Mouse (Mus musculus) common myeloid progenitor, adult 5-6 weeks (primary cell): ENCODE measurements around the gene Psma7. TPM values are rescaled to one million over a fixed set of nuclear protein-coding genes. Genes with fewer than 3 reads are reported as not detected.
A peak's percentile ranks its signal among the peaks of the same experiment; 100 is the strongest.

ENCODE experiments used
- ATAC-seq: replicated peaks from 2 replicates; pipeline ENCODE4 v1.8.0; 2016; ENCODE audit warnings: low read depth, mild to moderate bottlenecking, moderate TSS enrichment, inconsistent platforms; ENCODE audit not compliant: poor library complexity, severe bottlenecking
- total RNA-seq: library from RNA; stranded (forward); fragments of 200-1000, 187-1606 nt; gene quantifications from 2 replicates; pipeline ENCODE4 v1.2.3, GENCODE M21; 2017

The Psma7 gene
- total RNA-seq, 1 experiment from 2014 or later, result 380 TPM

DNA sequence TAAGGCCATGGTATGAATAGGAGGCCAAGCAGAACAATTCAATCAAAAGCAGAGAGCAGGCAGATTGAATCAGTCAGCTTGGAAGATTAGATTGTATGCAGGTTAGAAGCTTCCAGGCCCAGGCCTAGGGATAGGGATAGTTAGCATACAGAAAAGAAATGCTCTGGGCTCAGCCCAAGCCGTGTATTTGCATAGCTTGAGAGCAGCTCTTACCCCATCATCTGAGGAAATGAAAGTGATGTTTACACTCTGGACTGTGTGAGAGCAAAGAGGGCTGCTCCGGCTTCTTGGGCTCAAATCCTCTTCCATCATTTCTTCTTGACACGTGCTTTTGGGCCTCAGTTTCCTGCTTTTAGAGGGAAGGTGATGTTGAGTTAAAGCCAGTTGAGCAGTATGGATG, 5.3 kb upstream of the Psma7 start:
- ATAC-seq, result no peak

DNA sequence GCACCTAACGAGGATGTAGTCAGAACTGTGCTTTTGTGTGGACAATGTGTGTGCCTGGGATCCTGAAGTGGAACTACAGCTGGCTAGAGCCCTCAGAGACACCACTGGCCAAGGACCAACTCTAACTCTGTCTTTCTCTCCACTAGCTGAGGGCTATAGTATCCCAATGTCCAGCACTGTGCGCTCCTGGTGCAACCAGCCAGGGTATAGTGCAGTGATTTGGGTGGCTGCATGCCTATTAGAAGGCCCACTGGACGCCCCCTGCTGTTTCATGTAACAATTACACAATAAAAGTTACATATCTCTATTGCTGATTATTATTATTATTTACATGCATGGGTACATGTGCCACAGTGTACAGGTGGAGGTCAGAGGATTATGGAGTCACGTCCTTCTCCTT, 3.0 kb upstream of the Psma7 start:
- ATAC-seq, result peak; percentile 30; the same call in 1 of the 2 replicates

DNA sequence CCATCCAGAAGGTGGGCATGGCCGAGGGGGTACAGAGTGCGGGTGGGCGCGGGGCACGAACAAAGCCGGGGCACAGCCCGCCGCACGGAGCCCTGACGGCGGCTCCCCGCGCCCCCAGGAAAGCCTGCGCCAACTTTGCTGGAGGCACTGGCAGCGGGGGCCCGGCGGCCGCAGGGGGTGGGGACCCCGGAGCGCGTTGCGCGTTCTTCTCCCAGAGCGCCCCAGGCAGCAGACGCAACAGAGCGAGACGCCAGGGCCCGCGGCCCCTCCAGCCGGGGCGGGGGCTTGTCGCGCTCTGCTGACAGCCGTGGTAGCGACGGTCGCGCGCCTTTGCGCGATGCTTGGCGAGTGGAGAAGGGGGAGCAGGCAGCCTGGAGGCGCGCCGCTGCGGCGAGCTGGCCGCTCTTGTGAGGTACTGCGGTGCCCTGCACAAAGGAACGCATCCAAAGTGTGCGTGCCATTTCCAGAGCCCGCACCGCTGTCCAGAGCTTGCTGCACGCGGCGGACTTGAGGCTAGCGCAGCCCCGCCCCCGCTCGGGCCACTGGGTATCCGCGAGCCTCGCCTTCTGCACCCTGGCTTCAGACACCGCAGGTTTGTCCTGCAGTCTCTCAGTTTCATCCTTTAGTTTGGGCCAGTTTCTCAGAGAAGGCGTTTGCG, 754 bp upstream of the Psma7 start:
- peak; percentile 7; the same call in 1 of the 2 replicates for ATAC-seq

DNA sequence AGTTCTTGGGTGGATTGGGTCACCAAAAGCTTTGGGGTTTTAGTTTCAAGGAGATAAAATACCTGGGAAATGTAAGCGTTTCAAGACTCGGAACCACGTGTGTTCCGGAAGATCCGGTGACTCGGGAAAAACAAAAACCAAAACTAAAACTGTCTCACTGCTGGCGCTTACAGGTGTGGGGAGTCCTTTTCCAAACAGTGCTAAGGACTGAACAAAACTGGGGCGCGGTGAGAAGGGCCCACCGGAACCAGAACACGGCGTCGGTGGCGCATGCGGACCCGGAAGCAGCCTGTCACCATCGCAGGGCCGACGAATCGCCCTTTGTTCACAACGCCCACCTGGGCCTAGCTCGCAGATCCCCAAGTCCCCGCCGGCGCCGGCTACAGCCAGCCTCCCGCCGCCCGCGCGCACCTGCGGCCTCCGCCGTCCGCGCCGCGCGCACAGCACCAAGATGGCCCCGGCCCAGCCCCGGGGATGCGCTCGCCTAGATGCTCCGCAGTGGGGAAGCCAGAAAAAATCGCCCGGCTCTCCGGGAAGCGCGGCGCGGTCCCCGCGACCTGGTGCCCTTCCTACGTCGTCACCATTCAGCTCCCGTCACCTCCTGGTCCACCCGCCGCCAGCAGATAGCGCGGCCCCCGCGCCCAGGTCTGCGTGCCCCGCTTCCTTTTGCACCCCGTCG, 517 bp downstream of the Psma7 start:
- peak; percentile 3 for ATAC-seq

DNA sequence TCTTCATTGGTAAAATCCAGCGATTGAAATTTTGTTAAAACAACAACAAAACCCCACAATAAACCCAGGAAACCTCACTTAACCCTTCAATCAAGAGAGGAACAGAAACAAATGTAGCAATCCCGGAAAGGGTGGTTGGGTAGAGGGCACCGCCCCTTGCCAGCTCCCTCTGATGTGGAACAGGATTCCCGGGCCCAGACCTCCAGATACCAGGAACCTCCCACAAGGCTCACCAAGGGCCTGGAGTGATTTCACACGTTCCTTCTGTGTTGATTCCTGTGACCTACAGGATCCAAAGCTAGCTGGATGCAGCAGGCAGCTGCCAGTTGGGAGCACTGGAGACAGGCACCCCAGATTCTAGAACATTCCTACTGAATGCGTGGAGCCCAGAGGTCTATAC, 1.8 kb downstream of the Psma7 start:
- ATAC-seq, result peak; percentile 43

DNA sequence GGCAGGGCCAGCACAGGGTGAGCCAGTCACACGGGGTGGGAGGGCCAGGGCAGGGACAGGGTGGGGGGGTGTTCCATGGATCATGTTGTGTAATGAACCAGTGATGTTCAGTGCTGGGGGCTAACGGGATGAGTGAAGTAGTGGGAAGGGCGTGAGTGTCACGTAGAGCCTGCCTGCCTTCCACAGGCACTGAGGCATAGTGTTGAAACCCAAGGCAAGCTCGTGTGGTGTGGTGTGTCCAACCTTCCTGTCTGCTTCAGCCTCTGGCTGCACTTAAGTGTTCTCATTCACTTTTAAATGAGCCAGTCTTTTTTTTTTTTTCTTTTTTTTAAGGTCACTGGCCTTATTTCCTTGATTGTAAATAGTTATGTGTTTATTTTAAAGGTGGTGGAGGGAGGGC, 7.5 kb downstream of the Psma7 start:
- no peak for ATAC-seq

DNA sequence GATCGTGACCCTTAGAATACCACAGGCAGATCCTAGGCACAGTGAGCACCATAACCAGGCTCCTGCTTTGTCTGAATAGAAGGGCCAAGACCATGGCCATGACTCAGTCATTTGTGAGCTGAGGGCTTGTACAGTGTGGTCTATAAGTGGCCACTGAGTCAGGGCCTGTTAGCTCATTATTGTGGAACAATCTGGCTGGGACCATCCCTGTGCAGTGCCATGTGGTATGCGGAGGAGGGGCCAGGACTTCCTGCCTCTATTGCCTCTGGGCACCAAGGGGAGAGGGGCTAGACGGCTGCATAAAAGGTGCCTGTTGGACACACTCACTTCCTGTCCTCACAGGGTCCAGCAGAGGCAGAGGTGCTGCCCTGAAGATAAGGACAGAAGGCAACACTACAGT, 8.3 kb downstream of the Psma7 start:
- ATAC-seq, result no peak; the same call in 1 of the 2 replicates

DNA sequence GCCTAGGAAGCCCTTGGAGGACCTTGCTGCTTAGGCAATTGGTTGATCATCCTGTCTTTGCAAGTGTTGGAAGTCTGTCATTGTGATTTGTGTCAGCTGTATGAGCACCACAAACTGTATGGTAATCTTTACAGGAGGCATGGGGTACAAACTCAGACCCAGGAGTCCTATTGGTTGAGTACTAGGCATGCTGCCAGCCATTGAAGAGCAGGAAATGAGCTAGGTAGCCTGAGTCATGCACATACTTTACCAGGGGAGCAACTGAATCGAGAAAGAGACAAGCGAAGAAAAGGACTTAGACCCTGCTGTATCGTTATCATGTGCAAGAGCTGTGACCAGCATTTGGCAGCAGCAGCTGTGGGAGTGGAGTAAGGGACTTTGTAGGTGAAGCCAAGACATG, 9.3 kb downstream of the Psma7 start:
- ATAC-seq, result peak; percentile 67

DNA sequence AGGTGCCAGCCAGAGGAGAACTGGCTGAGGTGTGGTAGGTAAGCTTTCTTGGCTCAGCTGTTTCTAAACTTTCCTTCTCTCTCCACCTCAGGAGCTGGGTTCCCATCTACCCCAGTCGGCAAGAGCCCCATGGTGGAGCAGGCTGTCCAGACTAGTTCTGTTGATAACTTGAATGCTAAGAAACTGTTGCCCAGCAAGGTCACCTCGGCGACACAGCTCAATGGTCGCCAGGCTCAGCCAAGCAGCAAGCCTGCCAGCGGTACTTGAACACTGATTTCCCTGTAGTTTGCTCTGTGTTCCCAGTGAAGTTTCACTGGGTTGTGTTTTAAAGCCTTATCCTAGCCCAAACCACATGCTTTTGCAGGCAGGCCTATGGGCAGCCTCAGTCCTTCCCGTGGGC, 11.0 kb downstream of the Psma7 start:
- no peak for ATAC-seq

DNA sequence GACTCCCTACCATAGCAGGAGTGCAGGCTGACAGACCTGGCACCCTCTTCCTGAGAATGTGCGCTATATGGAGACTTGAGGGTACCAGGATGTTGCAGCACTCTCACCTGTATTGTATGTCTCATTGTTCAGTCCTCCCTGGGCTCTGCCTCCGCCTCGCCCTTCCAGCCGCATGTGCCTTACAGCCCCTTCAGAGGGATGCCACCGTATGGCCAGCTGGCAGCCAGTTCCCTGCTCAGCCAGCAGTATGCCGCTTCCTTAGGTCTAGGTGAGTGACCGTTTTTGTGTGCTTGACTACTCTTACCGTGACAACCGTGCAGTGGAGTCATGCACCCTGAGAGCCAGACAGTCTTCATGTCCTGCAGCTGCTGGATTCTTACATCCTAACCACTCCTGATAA, 14.5 kb downstream of the Psma7 start:
- ATAC-seq, result no peak

DNA sequence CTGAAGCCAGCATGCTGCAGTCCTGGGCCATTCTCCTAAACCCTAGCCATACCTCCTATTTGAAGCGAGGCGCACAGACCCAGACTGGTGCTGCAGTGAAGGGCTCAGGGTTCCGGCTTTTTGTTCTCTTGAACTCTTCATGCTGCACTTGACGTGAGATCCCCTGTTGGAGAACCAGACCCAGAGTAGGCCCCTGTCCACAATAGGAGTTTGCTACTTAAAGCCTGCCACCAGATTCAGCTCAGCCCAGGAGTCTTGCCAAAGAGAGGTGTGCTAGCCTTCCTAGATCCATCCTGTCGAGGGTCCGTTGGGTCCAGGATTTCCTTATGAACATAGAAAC, 16.4 kb downstream of the Psma7 start:
- ATAC-seq, result no peak

DNA sequence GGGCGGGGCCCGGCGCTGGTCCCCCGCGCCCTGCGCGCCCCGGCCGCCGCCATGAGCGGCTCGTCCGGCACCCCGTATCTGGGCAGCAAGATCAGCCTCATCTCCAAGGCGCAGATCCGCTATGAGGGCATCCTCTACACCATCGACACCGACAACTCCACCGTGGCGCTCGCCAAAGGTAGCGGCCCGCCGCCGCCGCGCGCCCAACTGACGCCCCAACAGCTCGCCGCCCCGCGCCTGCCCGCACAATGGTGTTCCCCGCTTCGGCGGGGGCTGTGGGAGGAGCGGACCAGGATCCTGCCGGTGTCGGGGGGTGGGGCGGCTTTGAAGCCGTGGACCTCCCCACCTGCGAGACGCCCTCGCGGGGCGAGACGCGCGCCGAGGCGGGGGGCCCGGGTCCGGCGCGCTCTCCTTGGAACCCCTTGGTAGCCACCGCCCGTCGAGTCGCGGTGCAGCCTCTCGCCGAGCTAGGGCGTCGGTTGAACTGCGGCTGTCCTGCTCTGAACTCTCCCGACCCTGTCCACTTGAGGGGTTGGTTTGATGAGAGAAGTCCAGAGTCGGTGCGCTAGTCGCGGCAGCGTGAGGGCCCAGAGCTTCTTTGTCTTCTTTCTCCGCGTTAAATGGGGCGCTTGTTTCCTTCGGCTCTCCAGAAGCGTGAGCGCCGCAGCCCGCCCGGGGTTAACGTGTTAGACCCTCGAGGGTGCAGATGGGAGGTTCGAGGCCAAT, 16.9 kb downstream of the Psma7 start:
- peak; percentile 0; the same call in 1 of the 2 replicates for ATAC-seq

DNA sequence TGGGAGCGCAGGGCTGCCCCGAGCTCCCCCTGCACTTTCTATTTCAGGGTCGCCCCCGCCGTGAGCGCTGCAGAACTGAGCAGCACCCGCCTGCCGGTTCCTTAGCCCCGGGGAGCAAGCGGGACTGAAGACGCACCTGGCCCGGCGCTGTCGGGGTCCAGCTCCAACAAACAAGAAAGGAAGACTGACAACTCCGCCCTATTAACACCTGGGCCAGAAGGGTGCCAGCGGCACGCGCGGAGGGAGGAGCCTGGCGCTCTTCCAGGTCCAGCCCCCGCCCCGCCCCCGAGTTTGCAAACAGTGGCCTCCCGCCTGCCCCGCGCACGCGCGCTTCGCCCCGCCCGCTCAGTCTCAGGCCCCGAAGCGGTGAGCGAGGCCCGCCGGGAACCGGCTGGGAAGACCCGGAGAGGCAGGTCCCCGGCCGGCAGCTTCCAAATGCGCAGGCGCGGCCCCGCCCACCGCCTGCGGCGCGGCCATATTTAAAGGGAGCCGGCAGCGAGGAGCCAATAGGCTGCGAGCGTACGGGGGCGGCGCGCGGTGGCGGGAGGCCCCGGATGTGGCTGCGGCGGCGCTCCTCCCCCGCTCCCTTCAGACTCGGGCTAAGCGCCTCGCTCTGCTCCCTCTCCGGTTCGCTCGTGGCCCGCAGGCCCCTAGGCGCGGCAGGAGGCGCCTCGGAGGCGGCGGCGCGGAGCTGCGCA, 17.7 kb downstream of the Psma7 start, which contains the start of gene Lsm14b:
Lsm14b (plus strand) TSS at position 587 of the 698 bp plus-strand sequence.
- ATAC-seq, result peak; percentile 78

DNA sequence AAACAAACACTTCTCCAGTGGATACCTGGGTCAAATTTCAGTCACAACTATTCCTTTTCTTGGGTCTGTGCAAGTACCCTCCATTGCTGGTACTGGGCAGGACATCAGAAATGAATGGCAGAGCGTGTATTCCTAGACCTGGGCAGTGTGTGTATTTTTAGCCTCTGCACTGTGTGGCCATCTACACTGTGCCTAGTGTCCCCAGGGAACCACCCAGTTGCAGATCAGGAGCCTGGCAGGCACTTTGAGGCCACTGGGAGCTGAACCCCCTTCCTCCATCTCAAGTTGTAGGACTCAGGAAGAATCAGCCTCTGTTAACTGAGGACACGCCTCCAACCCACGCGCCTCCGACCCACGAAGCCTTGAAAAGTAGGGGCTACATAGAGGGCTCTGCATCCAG, 19.5 kb downstream of the Psma7 start:
- ATAC-seq, result no peak

DNA sequence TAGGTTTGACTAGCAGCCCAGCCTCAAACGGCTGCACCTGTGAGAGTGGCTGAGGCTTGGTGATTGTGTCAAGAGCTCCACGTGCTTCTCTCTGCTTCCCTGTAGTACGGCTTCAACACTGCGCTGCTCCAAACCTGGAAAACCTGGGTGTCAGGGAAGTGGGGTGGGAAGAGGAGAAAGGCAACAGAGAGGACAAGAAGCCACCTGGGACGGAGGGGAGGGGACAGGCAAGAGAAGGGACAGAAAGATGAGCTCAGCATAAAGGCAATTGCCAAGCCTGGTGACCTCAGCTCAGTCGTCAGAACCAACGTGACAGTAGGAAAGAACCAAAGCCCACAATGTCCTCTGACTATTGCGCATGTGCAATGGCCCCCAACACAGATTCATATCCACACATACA, 21.3 kb downstream of the Psma7 start:
- ATAC-seq, result no peak

DNA sequence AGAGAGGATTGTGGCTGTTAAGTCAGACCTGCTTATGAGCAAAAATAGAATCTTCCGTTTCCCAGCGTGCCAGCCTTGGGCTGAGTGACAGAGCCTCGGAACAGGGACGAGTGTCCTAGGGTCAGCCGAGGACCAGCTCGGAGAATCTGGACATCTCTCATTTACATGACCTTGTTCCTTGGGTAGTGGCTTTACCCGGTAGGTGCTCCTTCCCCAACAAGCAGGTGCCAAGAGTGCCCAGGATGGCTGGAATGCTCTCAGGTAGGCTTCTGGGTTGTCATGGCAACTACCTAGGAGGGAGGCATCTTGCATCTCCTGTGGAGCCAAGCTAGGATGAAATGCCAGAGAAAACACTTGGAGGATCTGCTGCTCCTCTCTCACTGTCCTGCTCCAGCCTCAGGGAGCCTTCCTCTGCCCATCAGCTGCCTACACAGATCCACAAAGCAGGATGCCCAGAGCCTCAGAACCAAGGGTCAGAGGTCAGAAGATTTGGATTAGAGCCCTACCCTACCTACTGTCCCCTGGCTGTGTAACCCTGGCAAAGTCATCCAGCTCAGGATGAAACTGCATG, 22.1 kb downstream of the Psma7 start:
- ATAC-seq, result no peak

DNA sequence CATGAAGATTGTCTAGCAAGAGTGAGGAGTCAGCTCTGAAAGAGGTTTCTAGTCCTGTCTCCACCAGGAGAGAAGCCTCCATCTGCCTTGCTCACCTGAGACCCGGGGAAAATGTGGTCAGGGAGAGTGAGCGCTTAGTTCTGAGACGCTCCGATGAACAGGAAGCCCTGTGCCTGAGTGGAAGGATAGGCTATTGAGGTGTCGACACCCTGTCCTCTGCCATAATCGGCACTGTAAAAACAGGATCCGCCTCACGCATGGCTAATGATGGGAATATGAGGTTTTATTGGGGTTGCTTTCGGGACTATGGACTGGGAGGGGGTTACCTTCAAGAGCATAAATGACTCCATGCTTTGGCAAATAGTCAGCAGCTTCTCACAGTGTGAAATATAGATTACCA, 23.7 kb downstream of the Psma7 start:
- ATAC-seq, result no peak

DNA sequence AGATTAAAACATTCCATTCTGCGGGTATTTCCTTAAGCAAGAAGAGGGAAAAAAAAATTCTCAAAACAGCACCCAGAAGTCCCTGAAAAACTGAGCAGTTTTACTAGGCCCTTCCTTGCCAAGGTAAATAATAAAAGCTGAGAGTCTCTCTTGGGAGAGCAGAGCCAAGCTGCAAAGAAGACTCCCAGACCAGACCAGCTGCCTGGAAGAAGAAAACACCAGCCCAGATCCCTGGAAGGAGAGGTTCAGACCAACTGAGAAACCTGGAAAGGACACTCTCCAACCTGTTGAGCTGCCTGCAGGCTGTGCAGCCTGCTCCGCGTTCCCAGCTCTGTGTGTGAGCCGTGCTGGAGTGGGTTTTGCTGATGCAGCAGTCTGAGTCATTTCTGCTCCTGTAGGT, 24.6 kb downstream of the Psma7 start:
- no peak for ATAC-seq

DNA sequence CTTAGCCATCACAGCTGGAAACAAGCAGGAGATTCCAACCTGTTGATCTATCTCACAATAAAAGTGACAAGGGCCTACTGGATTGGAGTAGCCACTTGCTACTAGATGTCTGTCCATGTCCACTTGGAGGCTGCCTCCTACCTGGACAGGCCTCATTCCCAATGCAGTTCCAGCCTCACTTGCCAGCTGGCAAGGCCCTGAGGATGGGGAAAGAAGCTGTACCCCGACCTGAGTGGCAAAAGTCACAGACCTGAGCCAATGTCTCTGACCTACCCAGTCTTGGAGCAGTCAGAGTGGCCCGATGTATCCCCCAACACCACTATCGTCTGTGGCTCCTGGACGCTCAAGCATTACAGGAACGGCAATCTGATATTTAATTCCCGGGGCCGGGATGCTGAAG, 28.5 kb downstream of the Psma7 start:
- ATAC-seq, result no peak

DNA sequence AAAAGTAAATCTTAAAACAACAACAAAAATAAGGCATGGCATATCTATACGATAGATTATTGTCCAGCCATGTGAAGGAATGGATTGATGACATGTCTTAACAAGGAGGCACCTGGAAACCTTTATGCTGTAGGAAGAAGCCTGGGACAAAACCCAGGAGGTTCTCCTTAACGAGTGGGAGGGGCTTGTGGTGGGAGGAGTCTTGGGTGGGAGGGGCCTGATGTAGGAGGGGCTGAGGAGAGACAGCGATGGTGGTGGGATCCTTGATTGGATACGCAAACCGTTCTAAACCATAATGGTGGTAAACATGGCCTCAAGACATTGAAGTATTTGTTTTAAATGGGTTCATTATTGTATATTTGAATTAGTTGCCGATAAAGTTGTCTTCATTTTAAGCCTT, 30.9 kb downstream of the Psma7 start:
- no peak for ATAC-seq
